Mouse (Mus musculus) stomach, embryonic 15.5 days (tissue): ENCODE measurements around the gene Nudt2. TPM values are rescaled to one million over a fixed set of nuclear protein-coding genes. Genes with fewer than 3 reads are reported as not detected.
"Not testable (repeated sequence)": the region's sequence is repeated elsewhere in the genome, so short reads cannot be mapped to it uniquely, and the experiment has no call there.

ENCODE experiments used
- ATAC-seq: fragments of 200-750 bp; cut with Nextera tagmentation; 2 replicates; pipeline ENCODE4 v1.8.0; 2017; ENCODE audit warnings: low read depth, moderate number of reproducible peaks, moderate TSS enrichment; ENCODE audit not compliant: insufficient read depth, low FRiP score
- H3K27ac ChIP-seq: fragments of 300-500 bp; sonication (generic); 2 replicates; pipeline ENCODE4 v1.5.1; 2015; ENCODE audit warnings: mild to moderate bottlenecking, inconsistent platforms
- H3K27me3 ChIP-seq: fragments of 300-500 bp; sonication (generic); replicated peaks from 2 replicates; pipeline ENCODE4 v1.6.1; 2015; ENCODE audit warnings: inconsistent platforms
- H3K36me3 ChIP-seq: fragments of 300-500 bp; sonication (generic); 2 replicates; pipeline ENCODE4 v1.6.1; 2015; ENCODE audit warnings: inconsistent platforms
- H3K4me1 ChIP-seq: fragments of 300-500 bp; sonication (generic); 2 replicates; pipeline ENCODE4 v1.6.1; 2015; ENCODE audit warnings: inconsistent platforms
- H3K4me2 ChIP-seq: fragments of 300-500 bp; sonication (generic); 2 replicates; pipeline ENCODE4 v1.6.1; 2015; ENCODE audit warnings: mild to moderate bottlenecking, inconsistent platforms
- H3K4me3 ChIP-seq: fragments of 300-500 bp; sonication (generic); replicated peaks from 2 replicates; pipeline ENCODE4 v1.5.1; 2015; ENCODE audit warnings: inconsistent platforms
- H3K9ac ChIP-seq: fragments of 300-500 bp; sonication (generic); 2 replicates; pipeline ENCODE4 v1.6.1; 2015; ENCODE audit warnings: inconsistent platforms
- H3K9me3 ChIP-seq: fragments of 300-500 bp; sonication (generic); 2 replicates; pipeline ENCODE4 v1.6.1; 2016; ENCODE audit warnings: inconsistent platforms
- WGBS: fragments of 180-500 bp; shearing (Covaris S2); methylation state at CpG from one replicate; pipeline ENCODE4 v1.1.7; 2015; 5-methylcytosine and 5-hydroxymethylcytosine counted together
- polyA plus RNA-seq: library from polyadenylated mRNA; unstranded; fragments of >200 nt; fragmentation: Nextera tagmentation; extraction: Ambion mirVana; gene quantifications from 2 replicates; pipeline ENCODE4 v1.2.1, GENCODE M21; 2015

Nudt2 gene
- polyA plus RNA-seq: 48.0 and 55.7 TPM in 2 replicates

- Histone ChIP-seq H3K27me3 (no peaks in the 10 kb centered on the region), H3K27ac (peak within 1 kb of the TSS; percentile 75), H3K36me3 (no peaks in the 10 kb centered on the region), H3K4me3 (peak within 1 kb of the TSS; percentile 85), H3K4me1 (peaks cover 10% of the 10 kb centered on the region), H3K9ac (peak within 1 kb of the TSS; percentile 59), H3K9me3 (no peaks in the 10 kb centered on the region), H3K4me2 (peak within 1 kb of the TSS; percentile 69)
- WGBS: under 1% methylated on average over 70 of the region's 70 CpGs
- peak; percentile 98 for ATAC-seq
These were observed at the start of gene Nudt2, which contains the start of gene Kif24 for GRCm38 (mm10) chr4:41464345-41465286. Gene Nudt2, plus strand, starts transcription at chr4:41465151. Gene Kif24, minus strand, starts transcription at chr4:41464887.

GRCm38 (mm10) chr4:41416966-41417365 is 48.0 kb upstream of the Nudt2 start:
- Histone ChIP-seq H3K27ac (no peak overlapping the region), H3K9me3 (no peaks in the 10 kb centered on the region), H3K9ac (no peak overlapping the region), H3K4me3 (no peak overlapping the region), H3K36me3 (no peaks in the 10 kb centered on the region; the same call in 1 of the 2 replicates), H3K4me1 (no peaks in the 10 kb centered on the region), H3K27me3 (no peaks in the 10 kb centered on the region), H3K4me2 (no peak overlapping the region)
- no peak for ATAC-seq

GRCm38 (mm10) chr4:41438931-41439330 is 26.0 kb upstream of the Nudt2 start:
- WGBS: 84% methylated on average over 5 of the region's 5 CpGs
- no peak overlapping the region for H3K4me2 ChIP-seq
- H3K27me3 ChIP-seq: no peaks in the 10 kb centered on the region
- no peak for ATAC-seq
- H3K9me3 ChIP-seq: no peaks in the 10 kb centered on the region
- no peak overlapping the region for H3K4me3 ChIP-seq
- no peaks in the 10 kb centered on the region for H3K36me3 ChIP-seq
- H3K4me1 ChIP-seq: no peaks in the 10 kb centered on the region
- no peak overlapping the region for H3K9ac ChIP-seq
- no peak overlapping the region for H3K27ac ChIP-seq

GRCm38 (mm10) chr4:41442790-41443302 is 22.1 kb upstream of the Nudt2 start:
- H3K4me2 ChIP-seq: no peak overlapping the region
- H3K27ac ChIP-seq: no peak overlapping the region
- no peak overlapping the region for H3K4me3 ChIP-seq
- H3K9me3 ChIP-seq: no peaks in the 10 kb centered on the region
- 70% methylated on average over 4 of the region's 4 CpGs for WGBS
- H3K4me1 ChIP-seq: no peaks in the 10 kb centered on the region
- ATAC-seq: no peak
- no peaks in the 10 kb centered on the region for H3K36me3 ChIP-seq
- H3K9ac ChIP-seq: no peak overlapping the region
- no peaks in the 10 kb centered on the region for H3K27me3 ChIP-seq

- Histone ChIP-seq H3K27ac (no peak overlapping the region), H3K4me2 (no peak overlapping the region), H3K9me3 (no peaks in the 10 kb centered on the region), H3K4me1 (no peaks in the 10 kb centered on the region), H3K27me3 (no peaks in the 10 kb centered on the region), H3K9ac (no peak overlapping the region), H3K36me3 (no peaks in the 10 kb centered on the region), H3K4me3 (no peak overlapping the region)
- 91% methylated on average over 3 of the region's 3 CpGs for WGBS
- ATAC-seq: no peak
These were observed 17.4 kb upstream of the Nudt2 start for GRCm38 (mm10) chr4:41447595-41447994.

- no peaks in the 10 kb centered on the region for H3K9me3 ChIP-seq
- peaks cover 7% of the 10 kb centered on the region; the same call in 1 of the 2 replicates for H3K4me1 ChIP-seq
- WGBS: 95% methylated on average over 1 of the region's 1 CpGs
- H3K27ac ChIP-seq: no peak overlapping the region
- no peak overlapping the region for H3K4me2 ChIP-seq
- no peak overlapping the region for H3K9ac ChIP-seq
- no peak for ATAC-seq
- H3K4me3 ChIP-seq: no peak overlapping the region
- no peaks in the 10 kb centered on the region for H3K27me3 ChIP-seq
- H3K36me3 ChIP-seq: no peaks in the 10 kb centered on the region
These were observed 4.3 kb upstream of the Nudt2 start for GRCm38 (mm10) chr4:41460690-41461089.

- WGBS: 64% methylated on average over 3 of the region's 3 CpGs
- not testable (repeated sequence) for H3K9me3 ChIP-seq, H3K9ac ChIP-seq, H3K27me3 ChIP-seq, H3K4me1 ChIP-seq, H3K27ac ChIP-seq, ATAC-seq, H3K36me3 ChIP-seq
- Histone ChIP-seq H3K4me2 (peak overlapping the region; percentile 69), H3K4me3 (peak overlapping the region; percentile 85; the same call in 1 of the 2 replicates)
These were observed 1.8 kb upstream of the Nudt2 start for GRCm38 (mm10) chr4:41463051-41463738.

GRCm38 (mm10) chr4:41465287-41465665 is 325 bp downstream of the Nudt2 start:
- Histone ChIP-seq H3K36me3 (no peaks in the 10 kb centered on the region), H3K27ac (peak overlapping the region; percentile 59), H3K27me3 (no peaks in the 10 kb centered on the region), H3K4me1 (peaks cover 10% of the 10 kb centered on the region), H3K9me3 (no peaks in the 10 kb centered on the region), H3K4me2 (peak overlapping the region; percentile 50), H3K9ac (peak overlapping the region; percentile 59), H3K4me3 (peak overlapping the region; percentile 85)
- no peak; the same call in 1 of the 2 replicates for ATAC-seq
- 4% methylated on average over 17 of the region's 17 CpGs for WGBS

- Histone ChIP-seq H3K4me2 (no peak overlapping the region), H3K36me3 (no peaks in the 10 kb centered on the region), H3K9me3 (no peaks in the 10 kb centered on the region), H3K4me1 (peaks cover 11% of the 10 kb centered on the region), H3K27me3 (no peaks in the 10 kb centered on the region), H3K9ac (no peak overlapping the region), H3K27ac (no peak overlapping the region), H3K4me3 (no peak overlapping the region)
- WGBS: 54% methylated on average over 17 of the region's 17 CpGs
- ATAC-seq: no peak
These were observed 3.6 kb downstream of the Nudt2 start for GRCm38 (mm10) chr4:41468396-41469080.

GRCm38 (mm10) chr4:41469199-41469598 is 4.2 kb downstream of the Nudt2 start:
- H3K36me3 ChIP-seq: no peaks in the 10 kb centered on the region
- WGBS: 78% methylated on average over 10 of the region's 10 CpGs
- H3K4me1 ChIP-seq: peaks cover 6% of the 10 kb centered on the region
- H3K4me2 ChIP-seq: no peak overlapping the region
- no peak for ATAC-seq
- H3K9ac ChIP-seq: no peak overlapping the region
- H3K9me3 ChIP-seq: no peaks in the 10 kb centered on the region
- H3K4me3 ChIP-seq: no peak overlapping the region
- H3K27me3 ChIP-seq: no peaks in the 10 kb centered on the region
- H3K27ac ChIP-seq: no peak overlapping the region

GRCm38 (mm10) chr4:41470051-41470683 is 5.2 kb downstream of the Nudt2 start:
- H3K9me3 ChIP-seq: no peaks in the 10 kb centered on the region
- H3K36me3 ChIP-seq: no peaks in the 10 kb centered on the region
- H3K9ac ChIP-seq: no peak overlapping the region
- H3K4me3 ChIP-seq: no peak overlapping the region
- H3K27ac ChIP-seq: no peak overlapping the region
- peaks cover 6% of the 10 kb centered on the region for H3K4me1 ChIP-seq
- no peak for ATAC-seq
- 67% methylated on average over 7 of the region's 7 CpGs for WGBS
- H3K4me2 ChIP-seq: no peak overlapping the region
- no peaks in the 10 kb centered on the region for H3K27me3 ChIP-seq
